7 mouse cellular contexts compared by ENCODE assay signal in genomic region chr15:80256242-80256641, GRCm38 (mm10). TPM values are rescaled to one million over a fixed set of nuclear protein-coding genes. Genes with fewer than 3 reads are reported as not detected.
A peak's percentile ranks its signal among the peaks of the same experiment; 100 is the strongest.
DNase-seq lines count a peak whose midpoint lies in the region; ATAC-seq and TF ChIP-seq lines count a peak whose summit lies in the region.

No protein-coding gene starts in this region.

- peak overlapping the region; percentile 99 for H3K4me3 ChIP-seq in lung, embryonic 16.5 days (ENCODE audit: low read length)
- H3K4me3 ChIP-seq in embryonic fibroblast, embryonic 13.5 days (ENCODE audit: insufficient read depth, low read length): peak overlapping the region; percentile 90
- peak overlapping the region; percentile 100 for H3K4me3 ChIP-seq in intestine, embryonic 14.5 days (ENCODE audit: low read depth, low read length)
- H3K4me3 ChIP-seq in midbrain, embryonic 14.5 days (replicated peaks; ENCODE audit: low read depth, low read length): peak overlapping the region; percentile 100

- H3K9ac ChIP-seq in lung, embryonic 16.5 days (ENCODE audit: low read length): peak overlapping the region; percentile 100
- H3K9ac ChIP-seq in intestine, embryonic 14.5 days (ENCODE audit: low read length): peak overlapping the region; percentile 100
- H3K9ac ChIP-seq in midbrain, embryonic 14.5 days (replicated peaks; ENCODE audit: low read length): peak overlapping the region; percentile 100

- ATAC-seq in lung, embryonic 16.5 days (ENCODE audit: low read depth): no peak
- no peak for ATAC-seq in intestine, embryonic 14.5 days (replicated peaks; ENCODE audit: low FRiP score, low TSS enrichment, low read depth)
- ATAC-seq in midbrain, embryonic 14.5 days (ENCODE audit: low FRiP score, low TSS enrichment): no peak

- TF ChIP-seq POLR2A in embryonic fibroblast, embryonic 13.5 days (IDR thresholded peaks at IDR 0.05; ENCODE audit: low read depth, low read length): peak; percentile 41

- 4% methylated on average over 16 of the region's 16 CpGs for WGBS in lung, embryonic 16.5 days
- WGBS in intestine, embryonic 14.5 days: 9% methylated on average over 16 of the region's 16 CpGs
- WGBS in midbrain, embryonic 14.5 days: 8% methylated on average over 16 of the region's 16 CpGs

- no peak for TF ChIP-seq CTCF in embryonic fibroblast, embryonic 13.5 days (IDR thresholded peaks at IDR 0.05; ENCODE audit: borderline replicate concordance, insufficient read depth, low read length)

- peak overlapping the region; percentile 98 for H3K27ac ChIP-seq in lung, embryonic 16.5 days (ENCODE audit: low read length)
- H3K27ac ChIP-seq in embryonic fibroblast, embryonic 13.5 days (ENCODE audit: insufficient read depth, low read length): peak overlapping the region; percentile 98
- H3K27ac ChIP-seq in intestine, embryonic 14.5 days (ENCODE audit: low read depth): peak overlapping the region; percentile 99
- H3K27ac ChIP-seq in midbrain, embryonic 14.5 days (replicated peaks; ENCODE audit: low read depth, low read length): peak overlapping the region; percentile 100

- H3K4me2 ChIP-seq in lung, embryonic 16.5 days (ENCODE audit: low read depth, low read length): peak overlapping the region; percentile 95
- H3K4me2 ChIP-seq in intestine, embryonic 14.5 days (ENCODE audit: low read length): peak overlapping the region; percentile 97
- H3K4me2 ChIP-seq in midbrain, embryonic 14.5 days (ENCODE audit: low read length): peak overlapping the region; percentile 98

- H3K27me3 ChIP-seq in lung, embryonic 16.5 days (ENCODE audit: control insufficient read depth, insufficient read depth, low read depth, low read length): no peaks in the 10 kb centered on the region
- H3K27me3 ChIP-seq in intestine, embryonic 14.5 days (replicated peaks; ENCODE audit: control insufficient read depth, insufficient read depth, low read length): no peaks in the 10 kb centered on the region
- no peaks in the 10 kb centered on the region for H3K27me3 ChIP-seq in midbrain, embryonic 14.5 days (ENCODE audit: control insufficient read depth, insufficient read depth, low read length)

- DNase-seq in lung, postnatal 25 days (ENCODE audit: low spot score): no peak
- no peak for DNase-seq in intestine, embryonic 14.5 days (ENCODE audit: low spot score)
- no peak for DNase-seq in midbrain, embryonic 14.5 days
- no peak for DNase-seq in urinary bladder, postnatal 4 days (ENCODE audit: low spot score in 2 of 2)
- DNase-seq in B cell, adult 2 months: no peak

- H3K36me3 ChIP-seq in lung, embryonic 16.5 days (ENCODE audit: control insufficient read depth, insufficient read depth, low read length): peaks cover 28% of the 10 kb centered on the region
- H3K36me3 ChIP-seq in intestine, embryonic 14.5 days (ENCODE audit: control insufficient read depth, insufficient read depth, low read length): peaks cover 60% of the 10 kb centered on the region
- H3K36me3 ChIP-seq in midbrain, embryonic 14.5 days (ENCODE audit: control insufficient read depth, insufficient read depth, low read length): peaks cover 59% of the 10 kb centered on the region

- H3K9me3 ChIP-seq in lung, embryonic 16.5 days (ENCODE audit: control insufficient read depth, low read length): no peaks in the 10 kb centered on the region
- no peaks in the 10 kb centered on the region for H3K9me3 ChIP-seq in intestine, embryonic 14.5 days (ENCODE audit: control insufficient read depth, low read length)
- H3K9me3 ChIP-seq in midbrain, embryonic 14.5 days (ENCODE audit: control insufficient read depth, low read length): no peaks in the 10 kb centered on the region

- peaks cover 25% of the 10 kb centered on the region for H3K4me1 ChIP-seq in lung, embryonic 16.5 days (replicated peaks; ENCODE audit: control insufficient read depth, insufficient read depth, low read length)
- peaks cover 7% of the 10 kb centered on the region; the same call in 1 of the 2 replicates for H3K4me1 ChIP-seq in embryonic fibroblast, embryonic 13.5 days (ENCODE audit: control insufficient read depth, insufficient read depth, low read length)
- H3K4me1 ChIP-seq in intestine, embryonic 14.5 days (replicated peaks; ENCODE audit: control insufficient read depth, insufficient read depth, low read length): peaks cover 27% of the 10 kb centered on the region
- H3K4me1 ChIP-seq in midbrain, embryonic 14.5 days (ENCODE audit: control insufficient read depth, insufficient read depth, low read length): peaks cover 21% of the 10 kb centered on the region

RNA-seq across cellular contexts. Expression of gene Atf4, which starts 1.3 kb away (rescaled TPM):
- 117 and 121 TPM in 2 replicates for polyA plus RNA-seq in lung, embryonic 16.5 days (2015; fragmentation: Nextera tagmentation; extraction: Ambion mirVana)
- polyA plus RNA-seq in embryonic fibroblast, embryonic 13.5 days (2011; ENCODE audit: insufficient read length, low read depth, missing spikeins): 364 and 499 TPM in 2 replicates
- 125 and 136 TPM in 2 replicates for polyA plus RNA-seq in intestine, embryonic 14.5 days (2014; fragmentation: Nextera tagmentation; extraction: Ambion mirVana)
- polyA plus RNA-seq in midbrain, embryonic 14.5 days (2014; fragmentation: Nextera tagmentation; extraction: Ambion mirVana): 114 and 122 TPM in 2 replicates

RNA-seq across cellular contexts. Expression of gene Rps19bp1, which starts 7.9 kb away (rescaled TPM):
- polyA plus RNA-seq in lung, embryonic 16.5 days (2015; fragmentation: Nextera tagmentation; extraction: Ambion mirVana): 40.3 and 44.2 TPM in 2 replicates
- 20.1 and 25.9 TPM in 2 replicates for polyA plus RNA-seq in embryonic fibroblast, embryonic 13.5 days (2011; ENCODE audit: insufficient read length, low read depth, missing spikeins)
- polyA plus RNA-seq in intestine, embryonic 14.5 days (2014; fragmentation: Nextera tagmentation; extraction: Ambion mirVana): 67.2 and 69.6 TPM in 2 replicates
- 73.9 and 100 TPM in 2 replicates for polyA plus RNA-seq in midbrain, embryonic 14.5 days (2014; fragmentation: Nextera tagmentation; extraction: Ambion mirVana)

RNA-seq across cellular contexts. Expression of gene AC140267.1, which starts 20.6 kb away (rescaled TPM):
- not detected in 2 replicates for polyA plus RNA-seq in lung, embryonic 16.5 days (2015; fragmentation: Nextera tagmentation; extraction: Ambion mirVana)
- not detected in 2 replicates for polyA plus RNA-seq in embryonic fibroblast, embryonic 13.5 days (2011; ENCODE audit: insufficient read length, low read depth, missing spikeins)
- polyA plus RNA-seq in intestine, embryonic 14.5 days (2014; fragmentation: Nextera tagmentation; extraction: Ambion mirVana): not detected in 2 replicates
- 2.1 TPM in 1 of 2 replicates, not detected in the other for polyA plus RNA-seq in midbrain, embryonic 14.5 days (2014; fragmentation: Nextera tagmentation; extraction: Ambion mirVana)

RNA-seq across cellular contexts. Expression of gene Mief1, which starts 22.4 kb away (rescaled TPM):
- polyA plus RNA-seq in lung, embryonic 16.5 days (2015; fragmentation: Nextera tagmentation; extraction: Ambion mirVana): 26.7 and 28.4 TPM in 2 replicates
- 22.7 and 22.8 TPM in 2 replicates for polyA plus RNA-seq in embryonic fibroblast, embryonic 13.5 days (2011; ENCODE audit: insufficient read length, low read depth, missing spikeins)
- polyA plus RNA-seq in intestine, embryonic 14.5 days (2014; fragmentation: Nextera tagmentation; extraction: Ambion mirVana): 32.0 and 38.8 TPM in 2 replicates
- polyA plus RNA-seq in midbrain, embryonic 14.5 days (2014; fragmentation: Nextera tagmentation; extraction: Ambion mirVana): 28.1 and 41.7 TPM in 2 replicates

RNA-seq across cellular contexts. Expression of gene Cacna1i, which starts 30.8 kb away (rescaled TPM):
- not detected in 2 replicates for polyA plus RNA-seq in lung, embryonic 16.5 days (2015; fragmentation: Nextera tagmentation; extraction: Ambion mirVana)
- polyA plus RNA-seq in embryonic fibroblast, embryonic 13.5 days (2011; ENCODE audit: insufficient read length, low read depth, missing spikeins): 0.38 and 0.86 TPM in 2 replicates
- polyA plus RNA-seq in intestine, embryonic 14.5 days (2014; fragmentation: Nextera tagmentation; extraction: Ambion mirVana): not detected in 2 replicates
- 0.75 and 1.5 TPM in 2 replicates for polyA plus RNA-seq in midbrain, embryonic 14.5 days (2014; fragmentation: Nextera tagmentation; extraction: Ambion mirVana)
